ENCODE assay signal across 8 mouse cellular contexts in the genomic region with DNA sequence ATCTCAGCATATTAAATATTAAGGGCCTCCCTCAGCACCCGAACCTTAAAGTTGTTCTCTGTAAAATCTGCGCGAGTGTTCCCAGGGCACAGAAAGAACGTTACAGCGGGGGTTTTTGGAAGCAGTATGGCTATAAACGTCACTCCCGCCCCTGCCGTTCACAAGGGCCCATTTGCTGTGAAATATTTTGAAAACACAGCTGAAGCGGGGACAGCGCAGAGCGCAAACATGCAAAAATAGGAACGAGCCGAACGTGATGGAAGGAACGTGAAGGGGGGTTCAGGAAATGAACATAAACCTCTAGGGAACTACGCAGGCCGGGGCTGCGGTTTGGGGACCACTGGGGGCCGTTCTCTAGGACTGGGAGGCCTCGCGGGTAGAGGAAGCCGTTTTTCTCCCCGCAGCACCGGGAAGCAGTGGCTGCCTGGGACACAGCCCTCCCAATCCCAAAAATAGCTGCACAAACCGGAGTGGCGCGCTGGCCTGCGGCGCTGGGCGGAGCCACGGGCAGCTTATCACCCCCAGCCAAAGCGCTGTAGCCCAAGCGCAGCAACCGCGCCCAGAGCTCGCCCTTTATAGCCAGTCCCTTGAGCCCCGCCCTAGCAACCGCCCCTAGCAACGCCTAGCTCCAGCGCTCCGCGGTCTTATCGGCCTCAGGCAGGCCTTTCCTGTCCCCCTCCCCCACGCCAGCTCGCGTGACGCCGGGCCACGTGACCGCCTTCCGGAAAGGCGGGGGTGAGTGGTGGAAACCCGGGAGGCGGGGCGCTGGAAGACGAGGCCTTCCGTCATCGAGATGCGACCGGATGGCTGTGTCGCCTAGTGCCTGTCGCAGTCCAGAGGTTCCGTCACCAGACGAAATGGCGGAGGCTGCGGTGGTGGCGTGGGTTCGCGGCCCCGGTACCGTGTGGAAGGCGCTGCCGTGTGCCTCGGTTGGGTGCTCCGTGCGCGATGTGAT. TPM values are rescaled to one million over a fixed set of nuclear protein-coding genes. Genes with fewer than 3 reads are reported as not detected.
DNase-seq lines count a peak whose midpoint lies in the region; ATAC-seq lines count a peak whose summit lies in the region.

Sde2 (plus strand) TSS at position 812 of the 955 bp plus-strand sequence.

- no peaks in the 10 kb centered on the region for H3K36me3 ChIP-seq in hindbrain, embryonic 11.5 days (ENCODE audit: control insufficient read depth, insufficient read depth, low read length)

- no peaks in the 10 kb centered on the region for H3K9me3 ChIP-seq in hindbrain, embryonic 11.5 days (ENCODE audit: control insufficient read depth, low read length)

- H3K4me3 ChIP-seq in hindbrain, embryonic 11.5 days (ENCODE audit: low read depth, low read length), result peak within 1 kb of the TSS; percentile 75

- peak within 1 kb of the TSS; percentile 72 for H3K4me2 ChIP-seq in hindbrain, embryonic 11.5 days (replicated peaks; ENCODE audit: low read depth, low read length)

- H3K4me1 ChIP-seq in hindbrain, embryonic 11.5 days (replicated peaks; ENCODE audit: control insufficient read depth, insufficient read depth, low read length), result peaks cover 5% of the 10 kb centered on the region

- DNase-seq in Muller cell, postnatal 12 days (ENCODE audit: inconsistent ontology term), result peak; percentile 100
- DNase-seq in cerebellum, adult 9-11 months, result peak; percentile 100
- DNase-seq in frontal cortex, adult 2 months (ENCODE audit: extremely low spot score in 1 of 2, low spot score in 1 of 2), result peak; percentile 99 to 100
- DNase-seq in hindbrain, embryonic 11.5 days (ENCODE audit: low spot score), result peak; percentile 100
- DNase-seq in layer of hippocampus, postnatal 10 days (ENCODE audit: low spot score in 2 of 2), result peak; percentile 100
- DNase-seq in lung, postnatal 10 days, result peak; percentile 100
- DNase-seq in ovary, postnatal 36 days (ENCODE audit: low spot score), result peak; percentile 100
- peak; percentile 100 for DNase-seq in thymus, postnatal 25 days

- under 1% methylated on average over 77 of the region's 77 CpGs for WGBS in hindbrain, embryonic 11.5 days

- H3K27ac ChIP-seq in hindbrain, embryonic 11.5 days (ENCODE audit: low read depth, low read length), result peak within 1 kb of the TSS; percentile 97

- ATAC-seq in hindbrain, embryonic 11.5 days (ENCODE audit: low FRiP score), result peak; percentile 99

- H3K9ac ChIP-seq in hindbrain, embryonic 11.5 days (ENCODE audit: low read depth, low read length), result peak within 1 kb of the TSS; percentile 76

- no peaks in the 10 kb centered on the region for H3K27me3 ChIP-seq in hindbrain, embryonic 11.5 days (ENCODE audit: control insufficient read depth, insufficient read depth, low read length)

RNA-seq across cellular contexts. Expression of gene Sde2, which starts in this region (rescaled TPM):
- 19.2 and 19.6 TPM in 2 replicates for polyA plus RNA-seq in frontal cortex, adult 2 months (2012; rRNA removed)
- polyA plus RNA-seq in hindbrain, embryonic 11.5 days (2014; fragmentation: Nextera tagmentation; extraction: Ambion mirVana), result 33.8 and 34.7 TPM in 2 replicates
- total RNA-seq in layer of hippocampus, postnatal 10 days (2021), result 10 to 100 TPM; 20.9 to 22.4 TPM

Comparison
In these comparisons a context has a peak if more than half of its experiments do, and no peak if none do; other contexts are left out.
1. Peak in every context shown above with its lines: DNase-seq, ATAC-seq, H3K4me3 ChIP-seq and H3K27ac ChIP-seq.